Mouse (Mus musculus) right cerebral cortex, postnatal 10 days (tissue): Measurements from ENCODE around the gene Cabin1.

Source experiments
- DNase-seq, 2 experiments: peaks; one replicate each; pipeline ENCODE4 v3.0.0; 2021; ENCODE audit warnings: low spot score in 2 of 2

The Cabin1 gene

GRCm38 (mm10) chr10:75763682-75764518 is at the start of gene Cabin1:
Gene Cabin1 (minus strand): TSS chr10:75764341.
- peak; percentile 99 for DNase-seq

GRCm38 (mm10) chr10:75804217-75804616 is 40.1 kb upstream of the Cabin1 start:
- no peak for DNase-seq

- DNase-seq = peak in 1 of 2 experiments; percentile 34
These were observed 34.1 kb upstream of the Cabin1 start, which contains the start of gene Gstt1 for GRCm38 (mm10) chr10:75798176-75798696. Gene Gstt1 (minus strand): TSS chr10:75798584.

GRCm38 (mm10) chr10:75797619-75798175 is 33.6 kb upstream of the Cabin1 start:
- peak; percentile 43 to 44 for DNase-seq

- no peak for DNase-seq
These were observed 32.8 kb upstream of the Cabin1 start for GRCm38 (mm10) chr10:75796731-75797516.

- DNase-seq = no peak
These were observed 30.7 kb upstream of the Cabin1 start for GRCm38 (mm10) chr10:75794880-75795279.

- no peak for DNase-seq
These were observed 26.6 kb upstream of the Cabin1 start for GRCm38 (mm10) chr10:75790773-75791172.

- no peak for DNase-seq
These were observed 25.7 kb upstream of the Cabin1 start for GRCm38 (mm10) chr10:75789841-75790240.

GRCm38 (mm10) chr10:75789081-75789735 is 25.1 kb upstream of the Cabin1 start:
- no peak for DNase-seq

GRCm38 (mm10) chr10:75788277-75788676 is 24.1 kb upstream of the Cabin1 start:
- no peak for DNase-seq

GRCm38 (mm10) chr10:75785442-75785841 is 21.3 kb upstream of the Cabin1 start:
- DNase-seq = no peak

GRCm38 (mm10) chr10:75780769-75781578 is 16.8 kb upstream of the Cabin1 start, which contains the start of the genes Gm20441 and Gstt3:
Gene Gm20441 (minus strand): TSS chr10:75780954.
Gene Gstt3 (minus strand): TSS chr10:75781414.
- DNase-seq = peak in 1 of 2 experiments; percentile 38

- no peak for DNase-seq
These were observed 15.3 kb upstream of the Cabin1 start for GRCm38 (mm10) chr10:75779206-75780174.

- DNase-seq = no peak
These were observed 13.7 kb upstream of the Cabin1 start for GRCm38 (mm10) chr10:75777885-75778284.

- no peak for DNase-seq
These were observed 12.4 kb upstream of the Cabin1 start for GRCm38 (mm10) chr10:75776562-75776961.

GRCm38 (mm10) chr10:75774587-75774986 is 10.4 kb upstream of the Cabin1 start:
- no peak for DNase-seq

GRCm38 (mm10) chr10:75774102-75774501 is 10.0 kb upstream of the Cabin1 start:
- DNase-seq = no peak

GRCm38 (mm10) chr10:75772795-75773664 is 8.9 kb upstream of the Cabin1 start, which contains the start of gene Ddt:
Gene Ddt (minus strand): TSS chr10:75773414.
- peak; percentile 91 to 94 for DNase-seq
